Mouse (Mus musculus) stomach, postnatal 0 days (tissue): ENCODE data around the gene Zfp248.

Experiments
- CTCF ChIP-seq: IDR thresholded peaks from 2 replicates; pipeline ENCODE4 v1.5.1; 2016; ENCODE audit warnings: antibody characterized with exemption, low read depth, mild to moderate bottlenecking, moderate library complexity
- EP300 ChIP-seq: optimal IDR thresholded peaks from 2 replicates; pipeline ENCODE3; 2016; ENCODE audit warnings: antibody characterized with exemption

GRCm38 (mm10) chr6:118482125-118482524 lies 26.8 kb upstream of the Zfp248 start:
- TF ChIP-seq CTCF (no peak), EP300 (no peak)
